Mouse (Mus musculus): ENCODE measurements around the gene D330020A13Rik. TPM values are rescaled to one million over a fixed set of nuclear protein-coding genes. Genes with fewer than 3 reads are reported as not detected.
"Not testable (repeated sequence)": the region's sequence is repeated elsewhere in the genome, so short reads cannot be mapped to it uniquely, and the experiment has no call there.

The D330020A13Rik gene
- polyA plus RNA-seq, 1 experiment from 2014 or later, result 0.20 TPM

GRCm38 (mm10) chr6:120288541-120288940 lies 5.6 kb upstream of the D330020A13Rik start:
- DNase-seq, result no peak
- Histone ChIP-seq H3K4me1 (ENCODE audit: control insufficient read depth, insufficient read depth, low read length) (no peaks in the 10 kb centered on the region), H3K4me2 (ENCODE audit: low read length) (no peak overlapping the region), H3K36me3 (ENCODE audit: control insufficient read depth, insufficient read depth, low read length) (no peaks in the 10 kb centered on the region), H3K27ac (replicated peaks; ENCODE audit: low read depth, low read length) (no peak overlapping the region), H3K4me3 (replicated peaks; ENCODE audit: low read depth, low read length) (no peak overlapping the region), H3K9ac (replicated peaks; ENCODE audit: low read length) (no peak overlapping the region), H3K27me3 (ENCODE audit: control insufficient read depth, insufficient read depth, low read length) (peaks cover 11% of the 10 kb centered on the region), H3K9me3 (ENCODE audit: control insufficient read depth, low read length) (no peaks in the 10 kb centered on the region)
- ATAC-seq (ENCODE audit: low FRiP score, low TSS enrichment), result no peak
- WGBS, result 48% methylated on average over 7 of the region's 7 CpGs

- WGBS, result 90% methylated on average over 4 of the region's 4 CpGs
- Histone ChIP-seq H3K9ac (replicated peaks; ENCODE audit: low read length) (no peak overlapping the region), H3K36me3 (ENCODE audit: control insufficient read depth, insufficient read depth, low read length) (no peaks in the 10 kb centered on the region), H3K4me2 (ENCODE audit: low read length) (no peak overlapping the region), H3K9me3 (ENCODE audit: control insufficient read depth, low read length) (no peaks in the 10 kb centered on the region), H3K27ac (replicated peaks; ENCODE audit: low read depth, low read length) (no peak overlapping the region), H3K4me1 (ENCODE audit: control insufficient read depth, insufficient read depth, low read length) (no peaks in the 10 kb centered on the region), H3K4me3 (replicated peaks; ENCODE audit: low read depth, low read length) (no peak overlapping the region), H3K27me3 (ENCODE audit: control insufficient read depth, insufficient read depth, low read length) (peaks cover 19% of the 10 kb centered on the region)
- DNase-seq, result no peak
- no peak for ATAC-seq (ENCODE audit: low FRiP score, low TSS enrichment)
Observed at GRCm38 (mm10) chr6:120289430-120289829, 4.7 kb upstream of the D330020A13Rik start.

- 94% methylated on average over 7 of the region's 7 CpGs for WGBS
- H3K27ac ChIP-seq (replicated peaks; ENCODE audit: low read depth, low read length), result no peak overlapping the region
- no peaks in the 10 kb centered on the region for H3K36me3 ChIP-seq (ENCODE audit: control insufficient read depth, insufficient read depth, low read length)
- H3K27me3 ChIP-seq (ENCODE audit: control insufficient read depth, insufficient read depth, low read length), result peaks cover 23% of the 10 kb centered on the region
- no peaks in the 10 kb centered on the region for H3K9me3 ChIP-seq (ENCODE audit: control insufficient read depth, low read length)
- DNase-seq (no peak), ATAC-seq (ENCODE audit: low FRiP score, low TSS enrichment) (no peak)
- no peaks in the 10 kb centered on the region for H3K4me1 ChIP-seq (ENCODE audit: control insufficient read depth, insufficient read depth, low read length)
- no peak overlapping the region for H3K4me3 ChIP-seq (replicated peaks; ENCODE audit: low read depth, low read length)
- no peak overlapping the region for H3K4me2 ChIP-seq (ENCODE audit: low read length)
- H3K9ac ChIP-seq (replicated peaks; ENCODE audit: low read length), result no peak overlapping the region
Observed at GRCm38 (mm10) chr6:120291396-120292009, 2.7 kb upstream of the D330020A13Rik start.

GRCm38 (mm10) chr6:120294785-120295133 lies 595 bp downstream of the D330020A13Rik start:
- Histone ChIP-seq H3K9me3 (ENCODE audit: control insufficient read depth, low read length) (no peaks in the 10 kb centered on the region), H3K9ac (replicated peaks; ENCODE audit: low read length) (peak overlapping the region; percentile 57), H3K4me2 (ENCODE audit: low read length) (peak overlapping the region; percentile 98), H3K27ac (replicated peaks; ENCODE audit: low read depth, low read length) (no peak overlapping the region), H3K4me3 (replicated peaks; ENCODE audit: low read depth, low read length) (peak overlapping the region; percentile 68), H3K4me1 (ENCODE audit: control insufficient read depth, insufficient read depth, low read length) (no peaks in the 10 kb centered on the region), H3K27me3 (ENCODE audit: control insufficient read depth, insufficient read depth, low read length) (peaks cover 23% of the 10 kb centered on the region), H3K36me3 (ENCODE audit: control insufficient read depth, insufficient read depth, low read length) (no peaks in the 10 kb centered on the region)
- peak; percentile 55; the same call in 1 of the 2 replicates for ATAC-seq (ENCODE audit: low FRiP score, low TSS enrichment)
- 2% methylated on average over 16 of the region's 16 CpGs for WGBS
- no peak for DNase-seq

- ATAC-seq (ENCODE audit: low FRiP score, low TSS enrichment); DNase-seq; H3K4me2 ChIP-seq (ENCODE audit: low read length); H3K36me3 ChIP-seq (ENCODE audit: control insufficient read depth, insufficient read depth, low read length); H3K27ac ChIP-seq (replicated peaks; ENCODE audit: low read depth, low read length); H3K4me1 ChIP-seq (ENCODE audit: control insufficient read depth, insufficient read depth, low read length); H3K4me3 ChIP-seq (replicated peaks; ENCODE audit: low read depth, low read length); H3K9me3 ChIP-seq (ENCODE audit: control insufficient read depth, low read length); H3K9ac ChIP-seq (replicated peaks; ENCODE audit: low read length): not testable (repeated sequence)
- peaks cover 23% of the 10 kb centered on the region for H3K27me3 ChIP-seq (ENCODE audit: control insufficient read depth, insufficient read depth, low read length)
- WGBS, result 91% methylated on average over 2 of the region's 2 CpGs
Observed at GRCm38 (mm10) chr6:120296589-120296988, 2.4 kb downstream of the D330020A13Rik start.

- Histone ChIP-seq H3K4me1 (ENCODE audit: control insufficient read depth, insufficient read depth, low read length) (no peaks in the 10 kb centered on the region), H3K27ac (replicated peaks; ENCODE audit: low read depth, low read length) (no peak overlapping the region), H3K9me3 (ENCODE audit: control insufficient read depth, low read length) (no peaks in the 10 kb centered on the region), H3K36me3 (ENCODE audit: control insufficient read depth, insufficient read depth, low read length) (no peaks in the 10 kb centered on the region), H3K9ac (replicated peaks; ENCODE audit: low read length) (no peak overlapping the region), H3K4me3 (replicated peaks; ENCODE audit: low read depth, low read length) (no peak overlapping the region), H3K27me3 (ENCODE audit: control insufficient read depth, insufficient read depth, low read length) (no peaks in the 10 kb centered on the region; the same call in 1 of the 2 replicates), H3K4me2 (ENCODE audit: low read length) (no peak overlapping the region)
- WGBS, result 29% methylated on average over 6 of the region's 6 CpGs
- ATAC-seq (ENCODE audit: low FRiP score, low TSS enrichment) (no peak), DNase-seq (peak; percentile 79)
Observed at GRCm38 (mm10) chr6:120301137-120301536, 7.0 kb downstream of the D330020A13Rik start.

GRCm38 (mm10) chr6:120302755-120303316 lies 8.7 kb downstream of the D330020A13Rik start:
- H3K9ac ChIP-seq (replicated peaks; ENCODE audit: low read length), result no peak overlapping the region
- peak; percentile 51 for DNase-seq

DNA sequence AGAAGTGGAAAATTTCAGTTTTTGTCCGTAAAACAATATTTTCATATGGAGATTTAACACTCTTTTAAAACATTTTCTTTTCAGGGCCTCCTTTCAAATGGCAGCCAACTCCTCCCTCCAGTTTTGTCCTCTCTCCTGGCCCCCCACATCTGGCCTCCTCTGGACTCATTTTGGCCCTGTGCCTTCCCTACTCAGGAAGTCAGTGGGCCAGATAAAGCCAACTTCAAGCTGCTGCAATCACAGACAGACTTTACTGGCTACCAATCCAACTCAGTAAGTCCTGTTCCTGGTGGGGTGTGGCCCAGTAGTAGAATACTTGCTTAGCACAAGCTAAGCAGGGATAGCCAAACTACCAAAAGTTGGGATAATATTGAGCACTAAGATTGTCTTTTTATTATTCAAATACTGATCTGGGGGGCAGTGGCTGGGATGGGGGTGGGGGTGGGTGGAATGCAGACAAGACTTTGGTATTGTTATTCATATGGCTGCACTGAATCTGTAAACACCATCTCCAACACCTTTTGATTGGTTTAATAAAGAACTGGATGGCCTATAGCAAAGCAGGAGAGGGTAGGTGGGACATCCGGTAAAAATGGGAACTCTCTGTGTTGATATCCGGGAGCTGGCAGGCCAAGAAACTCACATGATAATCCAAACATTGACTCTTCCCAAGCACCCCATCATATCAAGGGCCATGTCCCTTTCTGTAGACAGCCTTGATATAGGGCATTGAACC lies 12.9 kb downstream of the D330020A13Rik start:
- Histone ChIP-seq H3K4me1 (ENCODE audit: control insufficient read depth, insufficient read depth, low read length) (no peaks in the 10 kb centered on the region), H3K4me2 (ENCODE audit: low read length) (no peak overlapping the region), H3K36me3 (ENCODE audit: control insufficient read depth, insufficient read depth, low read length) (no peaks in the 10 kb centered on the region), H3K27ac (replicated peaks; ENCODE audit: low read depth, low read length) (no peak overlapping the region), H3K27me3 (ENCODE audit: control insufficient read depth, insufficient read depth, low read length) (no peaks in the 10 kb centered on the region), H3K4me3 (replicated peaks; ENCODE audit: low read depth, low read length) (no peak overlapping the region), H3K9ac (replicated peaks; ENCODE audit: low read length) (no peak overlapping the region), H3K9me3 (ENCODE audit: control insufficient read depth, low read length) (no peaks in the 10 kb centered on the region)
- WGBS, result 86% methylated on average over 3 of the region's 3 CpGs
- ATAC-seq (ENCODE audit: low FRiP score, low TSS enrichment), result no peak
- DNase-seq, result no peak

More at GRCm38 (mm10) chr6:120302755-120303316, 8.7 kb downstream of the D330020A13Rik start:
- 30% methylated on average over 16 of the region's 16 CpGs for WGBS
- ATAC-seq (ENCODE audit: low FRiP score, low TSS enrichment), result no peak
- H3K36me3 ChIP-seq (ENCODE audit: control insufficient read depth, insufficient read depth, low read length), result no peaks in the 10 kb centered on the region
- peak overlapping the region; percentile 37 for H3K4me2 ChIP-seq (ENCODE audit: low read length)
- no peaks in the 10 kb centered on the region for H3K4me1 ChIP-seq (ENCODE audit: control insufficient read depth, insufficient read depth, low read length)
- no peak overlapping the region for H3K27ac ChIP-seq (replicated peaks; ENCODE audit: low read depth, low read length)
- no peak overlapping the region for H3K4me3 ChIP-seq (replicated peaks; ENCODE audit: low read depth, low read length)
- no peaks in the 10 kb centered on the region for H3K9me3 ChIP-seq (ENCODE audit: control insufficient read depth, low read length)
- H3K27me3 ChIP-seq (ENCODE audit: control insufficient read depth, insufficient read depth, low read length), result no peaks in the 10 kb centered on the region
